Mouse (Mus musculus) liver, embryonic 15.5 days (tissue): ENCODE measurements around the gene Gm28047. TPM values are rescaled to one million over a fixed set of nuclear protein-coding genes. Genes with fewer than 3 reads are reported as not detected.

Experiments
- ATAC-seq: fragments of 200-750 bp; cut with Nextera tagmentation; 2 replicates; pipeline ENCODE4 v1.8.0; 2017; ENCODE audit warnings: moderate number of reproducible peaks, mild to moderate bottlenecking, moderate library complexity; ENCODE audit not compliant: insufficient read depth
- H3K27ac ChIP-seq: fragments of 300-500 bp; sonication (generic); replicated peaks from 2 replicates; pipeline ENCODE4 v1.5.1; 2015; ENCODE audit warnings: mild to moderate bottlenecking, inconsistent platforms
- H3K27me3 ChIP-seq: fragments of 300-500 bp; sonication (generic); 2 replicates; pipeline ENCODE4 v1.6.1; 2015; ENCODE audit warnings: mild to moderate bottlenecking, inconsistent platforms
- H3K36me3 ChIP-seq: fragments of 300-500 bp; sonication (generic); replicated peaks from 2 replicates; pipeline ENCODE4 v1.6.1; 2015; ENCODE audit warnings: moderate library complexity, mild to moderate bottlenecking, inconsistent platforms
- H3K4me1 ChIP-seq: fragments of 300-500 bp; sonication (generic); replicated peaks from 2 replicates; pipeline ENCODE4 v1.6.1; 2015; ENCODE audit warnings: inconsistent platforms
- H3K4me2 ChIP-seq: fragments of 300-500 bp; sonication (generic); 2 replicates; pipeline ENCODE4 v1.6.1; 2015; ENCODE audit warnings: moderate library complexity, mild to moderate bottlenecking, inconsistent platforms
- H3K4me3 ChIP-seq: fragments of 300-500 bp; sonication (generic); replicated peaks from 2 replicates; pipeline ENCODE4 v1.5.1; 2015; ENCODE audit warnings: mild to moderate bottlenecking, inconsistent platforms
- H3K9ac ChIP-seq: fragments of 300-500 bp; sonication (generic); 2 replicates; pipeline ENCODE4 v1.6.1; 2015; ENCODE audit warnings: moderate library complexity, mild to moderate bottlenecking, inconsistent platforms
- H3K9me3 ChIP-seq: fragments of 300-500 bp; sonication (generic); replicated peaks from 2 replicates; pipeline ENCODE4 v1.6.1; 2016; ENCODE audit warnings: inconsistent platforms
- WGBS: fragments of 180-500 bp; shearing (Covaris S2); methylation state at CpG from one replicate; pipeline ENCODE4 v1.1.7; 2015; ENCODE audit warnings: mixed read lengths; ENCODE audit not compliant: insufficient replicate concordance; 5-methylcytosine and 5-hydroxymethylcytosine counted together
- polyA plus RNA-seq: library from polyadenylated mRNA; unstranded; fragments of >200 nt; fragmentation: Nextera tagmentation; extraction: Ambion mirVana; gene quantifications from 2 replicates; pipeline ENCODE4 v1.2.1, GENCODE M21; 2015

Gm28047 gene
- polyA plus RNA-seq, 1 experiment from 2014 or later: not detected

- no peak for ATAC-seq
- Histone ChIP-seq H3K9me3 (no peaks in the 10 kb centered on the region), H3K4me1 (peaks cover 16% of the 10 kb centered on the region), H3K27ac (no peak within 1 kb of the TSS), H3K4me2 (no peak within 1 kb of the TSS), H3K27me3 (no peaks in the 10 kb centered on the region), H3K4me3 (no peak within 1 kb of the TSS), H3K9ac (no peak within 1 kb of the TSS), H3K36me3 (peaks cover 62% of the 10 kb centered on the region)
- 2% methylated on average over 3 of the region's 3 CpGs for WGBS
These were observed 99.9 kb downstream of the Gm28047 start, which contains the start of gene Npff for GRCm38 (mm10) chr15:102524892-102525485. Npff (minus strand) TSS chr15:102524942.

GRCm38 (mm10) chr15:102521480-102521879 lies 103.4 kb downstream of the Gm28047 start:
- no peak overlapping the region; the same call in 1 of the 2 replicates for H3K9ac ChIP-seq

GRCm38 (mm10) chr15:102520416-102520815 lies 104.5 kb downstream of the Gm28047 start:
- Histone ChIP-seq H3K4me1 (peaks cover 49% of the 10 kb centered on the region), H3K9me3 (no peaks in the 10 kb centered on the region), H3K4me3 (no peak overlapping the region), H3K36me3 (peaks cover 37% of the 10 kb centered on the region), H3K27ac (peak overlapping the region; percentile 38; the same call in 1 of the 2 replicates), H3K9ac (peak overlapping the region; percentile 94; the same call in 1 of the 2 replicates), H3K4me2 (peak overlapping the region; percentile 100), H3K27me3 (peaks cover 13% of the 10 kb centered on the region)
- no peak for ATAC-seq
- 26% methylated on average over 4 of the region's 4 CpGs for WGBS

More at GRCm38 (mm10) chr15:102521480-102521879, 103.4 kb downstream of the Gm28047 start:
- Histone ChIP-seq H3K4me1 (peaks cover 42% of the 10 kb centered on the region), H3K4me3 (no peak overlapping the region), H3K9me3 (no peaks in the 10 kb centered on the region), H3K27me3 (peaks cover 3% of the 10 kb centered on the region; the same call in 1 of the 2 replicates), H3K36me3 (peaks cover 37% of the 10 kb centered on the region), H3K4me2 (no peak overlapping the region), H3K27ac (no peak overlapping the region)
- 62% methylated on average over 4 of the region's 4 CpGs for WGBS
- no peak for ATAC-seq

GRCm38 (mm10) chr15:102519211-102520141 lies 105.4 kb downstream of the Gm28047 start:
- Histone ChIP-seq H3K9me3 (no peaks in the 10 kb centered on the region), H3K4me2 (peak overlapping the region; percentile 100), H3K27me3 (peaks cover 16% of the 10 kb centered on the region), H3K4me1 (peaks cover 49% of the 10 kb centered on the region), H3K4me3 (peak overlapping the region; percentile 87), H3K9ac (peak overlapping the region; percentile 94), H3K36me3 (peaks cover 33% of the 10 kb centered on the region), H3K27ac (peak overlapping the region; percentile 97)
- ATAC-seq: no peak
- 26% methylated on average over 17 of the region's 17 CpGs for WGBS

- H3K4me3 ChIP-seq: peak overlapping the region; percentile 87
- H3K9ac ChIP-seq: peak overlapping the region; percentile 94
- H3K27ac ChIP-seq: peak overlapping the region; percentile 97
- peaks cover 27% of the 10 kb centered on the region for H3K36me3 ChIP-seq
- peaks cover 16% of the 10 kb centered on the region for H3K27me3 ChIP-seq
- ATAC-seq: no peak
- H3K4me1 ChIP-seq: peaks cover 49% of the 10 kb centered on the region
- peak overlapping the region; percentile 100 for H3K4me2 ChIP-seq
- no peaks in the 10 kb centered on the region for H3K9me3 ChIP-seq
- 3% methylated on average over 9 of the region's 9 CpGs for WGBS
These were observed 106.0 kb downstream of the Gm28047 start for GRCm38 (mm10) chr15:102518859-102519201.

GRCm38 (mm10) chr15:102517976-102518858 lies 106.7 kb downstream of the Gm28047 start, which contains the start of gene Tarbp2:
Tarbp2 (plus strand) TSS chr15:102518192.
- Histone ChIP-seq H3K27ac (peak within 1 kb of the TSS; percentile 97), H3K9ac (peak within 1 kb of the TSS; percentile 94), H3K9me3 (no peaks in the 10 kb centered on the region), H3K4me1 (peaks cover 49% of the 10 kb centered on the region), H3K27me3 (peaks cover 16% of the 10 kb centered on the region), H3K36me3 (peaks cover 23% of the 10 kb centered on the region), H3K4me3 (peak within 1 kb of the TSS; percentile 87), H3K4me2 (peak within 1 kb of the TSS; percentile 100)
- under 1% methylated on average over 60 of the region's 60 CpGs for WGBS
- ATAC-seq: peak; percentile 93

GRCm38 (mm10) chr15:102517631-102517975 lies 107.3 kb downstream of the Gm28047 start:
- H3K27ac ChIP-seq: peak overlapping the region; percentile 81
- H3K9me3 ChIP-seq: no peaks in the 10 kb centered on the region
- peaks cover 16% of the 10 kb centered on the region for H3K27me3 ChIP-seq
- under 1% methylated on average over 10 of the region's 10 CpGs for WGBS
- peak overlapping the region; percentile 100 for H3K4me2 ChIP-seq
- H3K36me3 ChIP-seq: peaks cover 20% of the 10 kb centered on the region
- H3K4me1 ChIP-seq: peaks cover 49% of the 10 kb centered on the region
- H3K4me3 ChIP-seq: peak overlapping the region; percentile 87
- no peak for ATAC-seq
- peak overlapping the region; percentile 70 for H3K9ac ChIP-seq

GRCm38 (mm10) chr15:102516728-102517404 lies 108.0 kb downstream of the Gm28047 start, which contains the start of gene Map3k12:
Map3k12 (minus strand) TSS chr15:102517064.
- no peaks in the 10 kb centered on the region for H3K9me3 ChIP-seq
- peak within 1 kb of the TSS; percentile 81 for H3K27ac ChIP-seq
- peak within 1 kb of the TSS; percentile 70 for H3K9ac ChIP-seq
- H3K4me1 ChIP-seq: peaks cover 49% of the 10 kb centered on the region
- H3K4me3 ChIP-seq: peak within 1 kb of the TSS; percentile 87
- ATAC-seq: no peak
- H3K27me3 ChIP-seq: peaks cover 22% of the 10 kb centered on the region
- under 1% methylated on average over 43 of the region's 43 CpGs for WGBS
- H3K36me3 ChIP-seq: peaks cover 12% of the 10 kb centered on the region
- peak within 1 kb of the TSS; percentile 100 for H3K4me2 ChIP-seq

- Histone ChIP-seq H3K27me3 (peaks cover 27% of the 10 kb centered on the region), H3K9me3 (no peaks in the 10 kb centered on the region), H3K36me3 (peaks cover 6% of the 10 kb centered on the region; the same call in 1 of the 2 replicates), H3K4me2 (peak overlapping the region; percentile 100), H3K27ac (no peak overlapping the region), H3K9ac (peak overlapping the region; percentile 70), H3K4me3 (peak overlapping the region; percentile 87), H3K4me1 (peaks cover 46% of the 10 kb centered on the region)
- 10% methylated on average over 12 of the region's 12 CpGs for WGBS
- no peak for ATAC-seq
These were observed 108.6 kb downstream of the Gm28047 start for GRCm38 (mm10) chr15:102516293-102516692.

GRCm38 (mm10) chr15:102515791-102516190 lies 109.1 kb downstream of the Gm28047 start:
- Histone ChIP-seq H3K9ac (no peak overlapping the region), H3K4me2 (peak overlapping the region; percentile 100), H3K27ac (no peak overlapping the region), H3K4me1 (peaks cover 46% of the 10 kb centered on the region), H3K27me3 (peaks cover 32% of the 10 kb centered on the region), H3K4me3 (peak overlapping the region; percentile 87), H3K36me3 (peaks cover 1% of the 10 kb centered on the region; the same call in 1 of the 2 replicates), H3K9me3 (no peaks in the 10 kb centered on the region)
- 72% methylated on average over 4 of the region's 4 CpGs for WGBS
- ATAC-seq: no peak
